Mouse (Mus musculus): Measurements from ENCODE around the gene Faf2. TPM values are rescaled to one million over a fixed set of nuclear protein-coding genes. Genes with fewer than 3 reads are reported as not detected.
A peak's percentile ranks its signal among the peaks of the same experiment; 100 is the strongest.

Gene Faf2
- total RNA-seq, 1 experiment: 76.3 TPM

- TF ChIP-seq ZC3H11A (IDR thresholded peaks at IDR 0.05; ENCODE audit: borderline replicate concordance, low read depth, low read length) (no peak), CHD2 (IDR thresholded peaks at IDR 0.05; ENCODE audit: low read depth, low read length) (no peak; the same call in 1 of the 2 replicates), HCFC1 (IDR thresholded peaks at IDR 0.05; ENCODE audit: borderline replicate concordance, insufficient read depth, low read length) (peak; percentile 100)
- DNase-seq (ENCODE audit: low read depth, low spot score): peak; percentile 91
- Histone ChIP-seq H3K36me3 (ENCODE audit: control insufficient read depth, insufficient read depth, low read length, poor library complexity, severe bottlenecking) (no peaks in the 10 kb centered on the region), H3K27ac (ENCODE audit: insufficient read depth, low read depth, low read length, poor library complexity, severe bottlenecking) (peak overlapping the region; percentile 97), H3K4me3 (ENCODE audit: insufficient read depth in 1 of 2, low read depth in 1 of 2, low read length in 2 of 2, poor library complexity in 1 of 2, severe bottlenecking in 1 of 2) (peak overlapping the region; percentile 72 to 76), H3K9me3 (ENCODE audit: control insufficient read depth, insufficient read depth, low read depth, low read length) (no peaks in the 10 kb centered on the region), H3K9ac (ENCODE audit: insufficient read depth, low read depth, low read length, poor library complexity, severe bottlenecking) (peak overlapping the region; percentile 88), H3K4me1 (ENCODE audit: control insufficient read depth in 2 of 2, insufficient read depth in 2 of 2, low read length in 2 of 2, poor library complexity in 1 of 2) (peaks cover 0 to 4% of the 10 kb centered on the region in 2 experiments; a peak in 1 of 4 replicates)
- in situ Hi-C loops (cut with MboI; ENCODE audit: low sequenced_read_pairs in 2 of 2, unreplicated experiment in 2 of 2): no loop called here
These were observed 72.9 kb downstream of the Faf2 start for GRCm38 (mm10) chr13:54694348-54695060.

- Histone ChIP-seq H3K27ac (ENCODE audit: insufficient read depth, low read depth, low read length, poor library complexity, severe bottlenecking) (no peak overlapping the region), H3K4me3 (ENCODE audit: insufficient read depth in 1 of 2, low read depth in 1 of 2, low read length in 2 of 2, poor library complexity in 1 of 2, severe bottlenecking in 1 of 2) (no peak overlapping the region), H3K36me3 (ENCODE audit: control insufficient read depth, insufficient read depth, low read length, poor library complexity, severe bottlenecking) (no peaks in the 10 kb centered on the region), H3K4me1 (ENCODE audit: control insufficient read depth in 2 of 2, insufficient read depth in 2 of 2, low read length in 2 of 2, poor library complexity in 1 of 2) (peaks cover 0 to 4% of the 10 kb centered on the region in 2 experiments; a peak in 1 of 4 replicates), H3K9ac (ENCODE audit: insufficient read depth, low read depth, low read length, poor library complexity, severe bottlenecking) (no peak overlapping the region), H3K9me3 (ENCODE audit: control insufficient read depth, insufficient read depth, low read depth, low read length) (no peaks in the 10 kb centered on the region)
- no peak for DNase-seq (ENCODE audit: low read depth, low spot score)
- in situ Hi-C loops (cut with MboI; ENCODE audit: low sequenced_read_pairs in 2 of 2, unreplicated experiment in 2 of 2): no loop called here
- TF ChIP-seq ZNF384 (IDR thresholded peaks at IDR 0.05; ENCODE audit: low read depth, low read length) (no peak), CHD2 (IDR thresholded peaks at IDR 0.05; ENCODE audit: low read depth, low read length) (no peak), MAFK (IDR thresholded peaks at IDR 0.05; ENCODE audit: insufficient read depth, low read depth, low read length) (no peak), ZC3H11A (IDR thresholded peaks at IDR 0.05; ENCODE audit: borderline replicate concordance, low read depth, low read length) (no peak), HCFC1 (IDR thresholded peaks at IDR 0.05; ENCODE audit: borderline replicate concordance, insufficient read depth, low read length) (no peak)
These were observed 74.1 kb downstream of the Faf2 start for GRCm38 (mm10) chr13:54695479-54696230.

DNA sequence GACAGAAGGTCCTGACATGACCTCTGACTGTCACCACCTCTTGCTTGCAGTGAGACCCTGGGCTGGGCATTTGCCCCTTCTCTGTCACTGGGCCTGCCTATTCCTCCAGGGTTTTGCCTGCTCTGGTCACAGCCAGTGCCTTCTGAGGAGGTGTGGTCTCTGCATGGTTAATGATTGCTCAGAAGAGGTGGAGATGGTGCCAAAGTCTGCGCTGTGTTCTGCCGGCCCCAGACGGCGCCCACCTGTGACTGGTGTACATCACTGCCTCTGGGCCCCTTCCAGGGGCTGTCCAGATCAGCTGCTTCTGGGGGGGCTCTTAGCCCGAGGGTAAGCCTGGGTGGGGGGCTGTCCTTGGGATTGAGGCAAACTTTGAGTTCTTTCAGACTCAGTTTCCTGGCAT is 79.7 kb downstream of the Faf2 start, which contains the start of gene Cdhr2:
Cdhr2 (plus strand) TSS at position 219 of the 400 bp plus-strand sequence.
- no peak for TF ChIP-seq ZNF384 (IDR thresholded peaks at IDR 0.05; ENCODE audit: low read depth, low read length)
- H3K9me3 ChIP-seq (ENCODE audit: control insufficient read depth, insufficient read depth, low read depth, low read length): no peaks in the 10 kb centered on the region
- no peaks in the 10 kb centered on the region for H3K36me3 ChIP-seq (ENCODE audit: control insufficient read depth, insufficient read depth, low read length, poor library complexity, severe bottlenecking)
- peaks cover 0 to 2% of the 10 kb centered on the region in 2 experiments; a peak in 1 of 4 replicates for H3K4me1 ChIP-seq (ENCODE audit: control insufficient read depth in 2 of 2, insufficient read depth in 2 of 2, low read length in 2 of 2, poor library complexity in 1 of 2)
- no peak within 1 kb of the TSS for H3K27ac ChIP-seq (ENCODE audit: insufficient read depth, low read depth, low read length, poor library complexity, severe bottlenecking)
- in situ Hi-C loops (cut with MboI; ENCODE audit: low sequenced_read_pairs in 2 of 2, unreplicated experiment in 2 of 2): no loop called here
- H3K9ac ChIP-seq (ENCODE audit: insufficient read depth, low read depth, low read length, poor library complexity, severe bottlenecking): no peak within 1 kb of the TSS
- no peak within 1 kb of the TSS for H3K4me3 ChIP-seq (ENCODE audit: insufficient read depth in 1 of 2, low read depth in 1 of 2, low read length in 2 of 2, poor library complexity in 1 of 2, severe bottlenecking in 1 of 2)
- DNase-seq (ENCODE audit: low read depth, low spot score): no peak

GRCm38 (mm10) chr13:54702507-54702906 is 80.9 kb downstream of the Faf2 start:
- in situ Hi-C loops (cut with MboI; ENCODE audit: low sequenced_read_pairs in 2 of 2, unreplicated experiment in 2 of 2): no loop called here
- H3K9ac ChIP-seq (ENCODE audit: insufficient read depth, low read depth, low read length, poor library complexity, severe bottlenecking): no peak overlapping the region
- no peak for TF ChIP-seq ZC3H11A (IDR thresholded peaks at IDR 0.05; ENCODE audit: borderline replicate concordance, low read depth, low read length)
- TF ChIP-seq ZNF384 (IDR thresholded peaks at IDR 0.05; ENCODE audit: low read depth, low read length): no peak
- no peak for TF ChIP-seq CHD2 (IDR thresholded peaks at IDR 0.05; ENCODE audit: low read depth, low read length)
- TF ChIP-seq MAFK (IDR thresholded peaks at IDR 0.05; ENCODE audit: insufficient read depth, low read depth, low read length): no peak
- no peak for TF ChIP-seq HCFC1 (IDR thresholded peaks at IDR 0.05; ENCODE audit: borderline replicate concordance, insufficient read depth, low read length)

More at GRCm38 (mm10) chr13:54702507-54702906, 80.9 kb downstream of the Faf2 start:
- no peak for DNase-seq (ENCODE audit: low read depth, low spot score)
- Histone ChIP-seq H3K27ac (ENCODE audit: insufficient read depth, low read depth, low read length, poor library complexity, severe bottlenecking) (no peak overlapping the region), H3K4me1 (ENCODE audit: control insufficient read depth in 2 of 2, insufficient read depth in 2 of 2, low read length in 2 of 2, poor library complexity in 1 of 2) (peaks cover 0 to 2% of the 10 kb centered on the region in 2 experiments; a peak in 1 of 4 replicates), H3K4me3 (ENCODE audit: insufficient read depth in 1 of 2, low read depth in 1 of 2, low read length in 2 of 2, poor library complexity in 1 of 2, severe bottlenecking in 1 of 2) (no peak overlapping the region), H3K9me3 (ENCODE audit: control insufficient read depth, insufficient read depth, low read depth, low read length) (no peaks in the 10 kb centered on the region), H3K36me3 (ENCODE audit: control insufficient read depth, insufficient read depth, low read length, poor library complexity, severe bottlenecking) (no peaks in the 10 kb centered on the region)
